Mouse (Mus musculus): ENCODE results near the gene Rmdn3. TPM values are rescaled to one million over a fixed set of nuclear protein-coding genes. Genes with fewer than 3 reads are reported as not detected.

Gene Rmdn3
- polyA plus RNA-seq, 1 experiment from 2014 or later = 45.0 TPM

Other genes starting within 250 kb of the Rmdn3 start
- gene Chst14, start 230.5 kb downstream of the Rmdn3 start, polyA plus RNA-seq (2015; fragmentation: Nextera tagmentation; extraction: Ambion mirVana) = 4.5 and 5.7 TPM in 2 replicates
- gene Ccdc32, start 127.6 kb downstream of the Rmdn3 start, polyA plus RNA-seq (2015; fragmentation: Nextera tagmentation; extraction: Ambion mirVana) = 12.3 and 12.4 TPM in 2 replicates
- gene Rpusd2, start 122.2 kb downstream of the Rmdn3 start, polyA plus RNA-seq (2015; fragmentation: Nextera tagmentation; extraction: Ambion mirVana) = 2.6 and 2.8 TPM in 2 replicates
- 55.2 and 59.3 TPM in 2 replicates for gene Knl1, start 109.9 kb downstream of the Rmdn3 start, polyA plus RNA-seq (2015; fragmentation: Nextera tagmentation; extraction: Ambion mirVana)
- 30.4 and 36.9 TPM in 2 replicates for gene Rad51, start 44.2 kb downstream of the Rmdn3 start, polyA plus RNA-seq (2015; fragmentation: Nextera tagmentation; extraction: Ambion mirVana)
- gene Gchfr, start 10.7 kb upstream of the Rmdn3 start, polyA plus RNA-seq (2015; fragmentation: Nextera tagmentation; extraction: Ambion mirVana) = 81.3 and 102 TPM in 2 replicates
- gene Gm14137, start 17.5 kb upstream of the Rmdn3 start, polyA plus RNA-seq (2015; fragmentation: Nextera tagmentation; extraction: Ambion mirVana) = 0.10 TPM in 2 replicates
- 19.0 and 21.6 TPM in 2 replicates for gene Zfyve19, start 51.6 kb upstream of the Rmdn3 start, polyA plus RNA-seq (2015; fragmentation: Nextera tagmentation; extraction: Ambion mirVana)
- gene Dnajc17, start 51.8 kb upstream of the Rmdn3 start, polyA plus RNA-seq (2015; fragmentation: Nextera tagmentation; extraction: Ambion mirVana) = 7.0 and 7.1 TPM in 2 replicates
- 0.20 TPM in 1 of 2 replicates, not detected in the other for gene Ppp1r14d, start 72.9 kb upstream of the Rmdn3 start, polyA plus RNA-seq (2015; fragmentation: Nextera tagmentation; extraction: Ambion mirVana)
- 0.15 and 0.35 TPM in 2 replicates for gene Spint1, start 80.3 kb upstream of the Rmdn3 start, polyA plus RNA-seq (2015; fragmentation: Nextera tagmentation; extraction: Ambion mirVana)
- gene Rhov, start 114.2 kb upstream of the Rmdn3 start, polyA plus RNA-seq (2015; fragmentation: Nextera tagmentation; extraction: Ambion mirVana) = 0.08 and 0.26 TPM in 2 replicates
- gene Vps18, start 131.7 kb upstream of the Rmdn3 start, polyA plus RNA-seq (2015; fragmentation: Nextera tagmentation; extraction: Ambion mirVana) = 6.3 and 6.4 TPM in 2 replicates
- 1.9 and 2.1 TPM in 2 replicates for gene Dll4, start 168.8 kb upstream of the Rmdn3 start, polyA plus RNA-seq (2015; fragmentation: Nextera tagmentation; extraction: Ambion mirVana)
- gene Chac1, start 194.2 kb upstream of the Rmdn3 start, polyA plus RNA-seq (2015; fragmentation: Nextera tagmentation; extraction: Ambion mirVana) = 2.9 and 3.4 TPM in 2 replicates